In genomic region chr10:128058601-128059151, GRCm38 (mm10) we compare ENCODE assay signal across 7 mouse cellular contexts. TPM values are rescaled to one million over a fixed set of nuclear protein-coding genes. Genes with fewer than 3 reads are reported as not detected.
DNase-seq lines count a peak whose midpoint lies in the region; ATAC-seq lines count a peak whose summit lies in the region.

Gene Ptges3, plus strand, starts transcription at chr10:128058954.

- ATAC-seq in embryonic facial prominence, embryonic 11.5 days (replicated peaks; ENCODE audit: insufficient number of reproducible peaks, low FRiP score, low TSS enrichment, low read depth), result peak; percentile 85
- peak; percentile 91 for ATAC-seq in limb, embryonic 11.5 days (ENCODE audit: insufficient number of reproducible peaks, low FRiP score, low TSS enrichment, low read depth)
- peak; percentile 94 for ATAC-seq in midbrain, embryonic 14.5 days (ENCODE audit: low FRiP score, low TSS enrichment)

- H3K4me2 ChIP-seq in embryonic facial prominence, embryonic 11.5 days (ENCODE audit: low read depth, low read length), result peak within 1 kb of the TSS; percentile 91
- peak within 1 kb of the TSS; percentile 87 for H3K4me2 ChIP-seq in limb, embryonic 11.5 days (ENCODE audit: low read depth, severe bottlenecking)
- H3K4me2 ChIP-seq in midbrain, embryonic 14.5 days (ENCODE audit: low read length), result peak within 1 kb of the TSS; percentile 90

- H3K4me1 ChIP-seq in embryonic facial prominence, embryonic 11.5 days (ENCODE audit: control insufficient read depth, insufficient read depth, low read length), result peaks cover 3% of the 10 kb centered on the region
- H3K4me1 ChIP-seq in limb, embryonic 11.5 days (ENCODE audit: control insufficient read depth, insufficient read depth, low read length), result peaks cover 7% of the 10 kb centered on the region; the same call in 1 of the 2 replicates
- H3K4me1 ChIP-seq in midbrain, embryonic 14.5 days (ENCODE audit: control insufficient read depth, insufficient read depth, low read length), result peaks cover 17% of the 10 kb centered on the region

- H3K9me3 ChIP-seq in embryonic facial prominence, embryonic 11.5 days (replicated peaks; ENCODE audit: control insufficient read depth, low read length), result no peaks in the 10 kb centered on the region
- no peaks in the 10 kb centered on the region for H3K9me3 ChIP-seq in limb, embryonic 11.5 days (ENCODE audit: control insufficient read depth, low read length)
- H3K9me3 ChIP-seq in midbrain, embryonic 14.5 days (ENCODE audit: control insufficient read depth, low read length), result no peaks in the 10 kb centered on the region

- H3K4me3 ChIP-seq in embryonic facial prominence, embryonic 11.5 days (ENCODE audit: low read depth, low read length), result peak within 1 kb of the TSS; percentile 98
- H3K4me3 ChIP-seq in limb, embryonic 11.5 days (ENCODE audit: low read depth, low read length), result peak within 1 kb of the TSS; percentile 98
- peak within 1 kb of the TSS; percentile 88 for H3K4me3 ChIP-seq in midbrain, embryonic 14.5 days (replicated peaks; ENCODE audit: low read depth, low read length)

- H3K36me3 ChIP-seq in embryonic facial prominence, embryonic 11.5 days (replicated peaks; ENCODE audit: control insufficient read depth, insufficient read depth, low read depth, low read length), result peaks cover 2% of the 10 kb centered on the region; the same call in 1 of the 2 replicates
- H3K36me3 ChIP-seq in limb, embryonic 11.5 days (ENCODE audit: control insufficient read depth, insufficient read depth, low read length), result peaks cover 2% of the 10 kb centered on the region; the same call in 1 of the 2 replicates
- H3K36me3 ChIP-seq in midbrain, embryonic 14.5 days (ENCODE audit: control insufficient read depth, insufficient read depth, low read length), result 0 out of 2 replicates have a peak, but pooled peaks cover 5% of the 10 kb centered on the region

- peak within 1 kb of the TSS; percentile 97 for H3K9ac ChIP-seq in embryonic facial prominence, embryonic 11.5 days (replicated peaks; ENCODE audit: low read length)
- peak within 1 kb of the TSS; percentile 96 for H3K9ac ChIP-seq in limb, embryonic 11.5 days (ENCODE audit: low read length)
- H3K9ac ChIP-seq in midbrain, embryonic 14.5 days (replicated peaks; ENCODE audit: low read length), result peak within 1 kb of the TSS; percentile 89

- H3K27ac ChIP-seq in embryonic facial prominence, embryonic 11.5 days (replicated peaks; ENCODE audit: low read depth, low read length), result peak within 1 kb of the TSS; percentile 99
- H3K27ac ChIP-seq in limb, embryonic 11.5 days (replicated peaks; ENCODE audit: low read depth, low read length), result peak within 1 kb of the TSS; percentile 97
- H3K27ac ChIP-seq in midbrain, embryonic 14.5 days (replicated peaks; ENCODE audit: low read depth, low read length), result peak within 1 kb of the TSS; percentile 99

- WGBS in embryonic facial prominence, embryonic 11.5 days, result under 1% methylated on average over 63 of the region's 72 CpGs
- under 1% methylated on average over 67 of the region's 72 CpGs for whole genome bisulfite sequencing in limb, embryonic 11.5 days
- WGBS in midbrain, embryonic 14.5 days, result under 1% methylated on average over 72 of the region's 72 CpGs

- DNase-seq in adrenal gland, postnatal 14 days, result peak; percentile 99
- DNase-seq in embryonic facial prominence, embryonic 11.5 days (ENCODE audit: low spot score), result peak; percentile 99
- DNase-seq in heart, adult 11 months, result peak; percentile 100
- peak; percentile 97 for DNase-seq in kidney, adult 18-20 months
- DNase-seq in limb, embryonic 11.5 days (ENCODE audit: low spot score), result peak; percentile 99
- DNase-seq in midbrain, embryonic 14.5 days, result peak; percentile 99
- DNase-seq in spleen, adult 18-20 months, result peak; percentile 91 to 96

- no peaks in the 10 kb centered on the region for H3K27me3 ChIP-seq in embryonic facial prominence, embryonic 11.5 days (ENCODE audit: control insufficient read depth, insufficient read depth, low read length)
- H3K27me3 ChIP-seq in limb, embryonic 11.5 days (ENCODE audit: control insufficient read depth, insufficient read depth, low read length), result no peaks in the 10 kb centered on the region
- no peaks in the 10 kb centered on the region for H3K27me3 ChIP-seq in midbrain, embryonic 14.5 days (ENCODE audit: control insufficient read depth, insufficient read depth, low read length)

RNA-seq across cellular contexts. Expression of gene Ptges3, which starts in this region (rescaled TPM):
- total RNA-seq in adrenal gland, postnatal 14 days (2021), result 157 and 172 TPM in 2 replicates
- 641 and 733 TPM in 2 replicates for polyA plus RNA-seq in embryonic facial prominence, embryonic 11.5 days (2014; fragmentation: Nextera tagmentation; extraction: Ambion mirVana)
- polyA plus RNA-seq in limb, embryonic 11.5 days (2014; fragmentation: Nextera tagmentation; extraction: Ambion mirVana), result 631 and 646 TPM in 2 replicates
- polyA plus RNA-seq in midbrain, embryonic 14.5 days (2014; fragmentation: Nextera tagmentation; extraction: Ambion mirVana), result 413 and 443 TPM in 2 replicates

Comparison
In these comparisons a context has a peak if more than half of its experiments do, and no peak if none do; other contexts are left out.
1. Peak in every context shown above with its lines: DNase-seq, ATAC-seq, H3K4me3 ChIP-seq and H3K27ac ChIP-seq.